Mouse (Mus musculus) G1E (cell line): ENCODE results near the gene Naa15.

Experiments used
- CTCF ChIP-seq: IDR thresholded peaks from 2 replicates; pipeline ENCODE4 v1.5.1; 2012; ENCODE audit warnings: low read depth, low read length, inconsistent platforms, mixed read lengths
- GATA1 ChIP-seq: IDR thresholded peaks from 2 replicates; pipeline ENCODE4 v1.6.1; 2012; ENCODE audit warnings: borderline replicate concordance, low read length, inconsistent platforms, mixed read lengths

- TF ChIP-seq CTCF = no peak
- no peak for TF ChIP-seq GATA1
These were observed 79.5 kb downstream of the Naa15 start for GRCm38 (mm10) chr3:51494466-51494865.
